In the genomic region with DNA sequence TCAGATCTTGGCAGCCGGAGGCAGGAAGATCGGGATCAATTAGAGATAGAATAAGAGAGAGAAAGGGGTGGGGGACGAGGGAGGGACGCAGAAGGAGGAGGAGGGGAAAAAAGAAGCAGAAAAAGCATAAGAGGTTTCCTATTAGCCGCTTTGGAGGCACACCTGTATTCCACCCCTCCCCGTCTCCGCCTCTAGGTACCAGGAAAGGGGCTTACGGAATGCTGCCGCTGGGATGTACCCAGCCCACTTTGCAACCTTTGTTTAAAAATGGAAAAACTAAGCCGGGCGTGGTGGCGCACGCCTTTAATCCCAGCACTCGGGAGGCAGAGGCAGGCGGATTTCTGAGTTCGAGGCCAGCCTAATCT, we compare ENCODE assay signal across 8 mouse cellular contexts. TPM values are rescaled to one million over a fixed set of nuclear protein-coding genes. Genes with fewer than 3 reads are reported as not detected.
DNase-seq lines count a peak whose midpoint lies in the region; ATAC-seq and TF ChIP-seq lines count a peak whose summit lies in the region.

No protein-coding gene starts in this region.

- ATAC-seq in lung, embryonic 15.5 days (ENCODE audit: borderline replicate concordance, extremely low read depth, low FRiP score, low TSS enrichment), result no peak
- no peak for ATAC-seq in embryonic facial prominence, embryonic 14.5 days (ENCODE audit: low read depth)
- ATAC-seq in intestine, postnatal 0 days, result no peak
- 0 out of 2 replicates have a peak, but pooled peaks have one; percentile 11 for ATAC-seq in neural tube, embryonic 15.5 days (ENCODE audit: low FRiP score)

- H3K27ac ChIP-seq in lung, embryonic 15.5 days, result peak overlapping the region; percentile 93
- H3K27ac ChIP-seq in embryonic facial prominence, embryonic 14.5 days (replicated peaks; ENCODE audit: low read depth, low read length), result peak overlapping the region; percentile 76
- peak overlapping the region; percentile 88 for H3K27ac ChIP-seq in intestine, postnatal 0 days (ENCODE audit: low read depth, low read length)
- peak overlapping the region; percentile 79 for H3K27ac ChIP-seq in neural tube, embryonic 15.5 days (replicated peaks)

- H3K9ac ChIP-seq in lung, embryonic 15.5 days, result peak overlapping the region; percentile 81
- peak overlapping the region; percentile 85 for H3K9ac ChIP-seq in embryonic facial prominence, embryonic 14.5 days (ENCODE audit: low read depth, low read length)
- H3K9ac ChIP-seq in intestine, postnatal 0 days (ENCODE audit: low read depth, low read length), result peak overlapping the region; percentile 75
- peak overlapping the region; percentile 72 for H3K9ac ChIP-seq in neural tube, embryonic 15.5 days (replicated peaks)

- H3K9me3 ChIP-seq in lung, embryonic 15.5 days, result no peaks in the 10 kb centered on the region
- no peaks in the 10 kb centered on the region for H3K9me3 ChIP-seq in embryonic facial prominence, embryonic 14.5 days (ENCODE audit: control insufficient read depth, low read length)
- no peaks in the 10 kb centered on the region for H3K9me3 ChIP-seq in intestine, postnatal 0 days (ENCODE audit: control insufficient read depth)
- no peaks in the 10 kb centered on the region for H3K9me3 ChIP-seq in neural tube, embryonic 15.5 days (replicated peaks)

- DNase-seq in lung, postnatal 25 days (ENCODE audit: low spot score), result no peak
- DNase-seq in embryonic facial prominence, embryonic 14.5 days (ENCODE audit: low spot score), result no peak
- DNase-seq in embryo, embryonic 10 days (ENCODE audit: low spot score), result no peak
- DNase-seq in layer of hippocampus, adult 9-11 months, result no peak
- DNase-seq in thymus, postnatal 4 days, result no peak

- peaks cover 33% of the 10 kb centered on the region for H3K27me3 ChIP-seq in lung, embryonic 15.5 days
- peaks cover 29% of the 10 kb centered on the region for H3K27me3 ChIP-seq in embryonic facial prominence, embryonic 14.5 days (replicated peaks; ENCODE audit: control insufficient read depth, insufficient read depth, low read length)
- peaks cover 12% of the 10 kb centered on the region; the same call in 1 of the 2 replicates for H3K27me3 ChIP-seq in intestine, postnatal 0 days (replicated peaks; ENCODE audit: control insufficient read depth, insufficient read depth, low read length)
- peaks cover 35% of the 10 kb centered on the region for H3K27me3 ChIP-seq in neural tube, embryonic 15.5 days (replicated peaks)

- peak overlapping the region; percentile 81 for H3K4me3 ChIP-seq in lung, embryonic 15.5 days
- H3K4me3 ChIP-seq in embryonic facial prominence, embryonic 14.5 days (ENCODE audit: low read depth, low read length), result peak overlapping the region; percentile 76
- peak overlapping the region; percentile 62 for H3K4me3 ChIP-seq in intestine, postnatal 0 days (ENCODE audit: low read depth, low read length)
- peak overlapping the region; percentile 70 for H3K4me3 ChIP-seq in neural tube, embryonic 15.5 days (replicated peaks)

- no peak for TF ChIP-seq CTCF in intestine, postnatal 0 days (IDR thresholded peaks at IDR 0.05; ENCODE audit: low read depth)

- WGBS in lung, embryonic 15.5 days, result 16% methylated on average over 16 of the region's 16 CpGs
- WGBS in embryonic facial prominence, embryonic 14.5 days, result 21% methylated on average over 16 of the region's 16 CpGs
- WGBS in intestine, postnatal 0 days, result 9% methylated on average over 16 of the region's 16 CpGs
- 26% methylated on average over 16 of the region's 16 CpGs for WGBS in neural tube, embryonic 15.5 days

- H3K4me1 ChIP-seq in lung, embryonic 15.5 days, result peaks cover 34% of the 10 kb centered on the region
- peaks cover 27% of the 10 kb centered on the region for H3K4me1 ChIP-seq in embryonic facial prominence, embryonic 14.5 days (ENCODE audit: control insufficient read depth, insufficient read depth, low read length)
- H3K4me1 ChIP-seq in intestine, postnatal 0 days (replicated peaks; ENCODE audit: control insufficient read depth, insufficient read depth, low read length), result peaks cover 18% of the 10 kb centered on the region
- peaks cover 43% of the 10 kb centered on the region for H3K4me1 ChIP-seq in neural tube, embryonic 15.5 days

- H3K36me3 ChIP-seq in lung, embryonic 15.5 days, result peaks cover 15% of the 10 kb centered on the region; the same call in 1 of the 2 replicates
- H3K36me3 ChIP-seq in embryonic facial prominence, embryonic 14.5 days (ENCODE audit: control insufficient read depth, insufficient read depth, low read length), result peaks cover 14% of the 10 kb centered on the region
- H3K36me3 ChIP-seq in intestine, postnatal 0 days (ENCODE audit: control insufficient read depth, insufficient read depth), result peaks cover 12% of the 10 kb centered on the region; the same call in 1 of the 2 replicates
- peaks cover 16% of the 10 kb centered on the region for H3K36me3 ChIP-seq in neural tube, embryonic 15.5 days

- peak overlapping the region; percentile 91 for H3K4me2 ChIP-seq in lung, embryonic 15.5 days
- peak overlapping the region; percentile 85 for H3K4me2 ChIP-seq in embryonic facial prominence, embryonic 14.5 days (ENCODE audit: low read depth, low read length)
- peak overlapping the region; percentile 89 for H3K4me2 ChIP-seq in intestine, postnatal 0 days (replicated peaks; ENCODE audit: low read depth)
- H3K4me2 ChIP-seq in neural tube, embryonic 15.5 days, result peak overlapping the region; percentile 87

RNA-seq across cellular contexts. Expression of gene Zfp296, which starts 3.3 kb away (rescaled TPM):
- 0.50 and 0.54 TPM in 2 replicates for polyA plus RNA-seq in lung, embryonic 15.5 days (2015; fragmentation: Nextera tagmentation; extraction: Ambion mirVana)
- 0.48 and 1.2 TPM in 2 replicates for polyA plus RNA-seq in embryonic facial prominence, embryonic 14.5 days (2014; fragmentation: Nextera tagmentation; extraction: Ambion mirVana)
- polyA plus RNA-seq in intestine, postnatal 0 days (2015; fragmentation: Nextera tagmentation; extraction: Ambion mirVana), result 0.14 TPM in 1 of 2 replicates, not detected in the other
- 0.23 and 0.61 TPM in 2 replicates for polyA plus RNA-seq in neural tube, embryonic 15.5 days (2015; fragmentation: Nextera tagmentation; extraction: Ambion mirVana)

RNA-seq across cellular contexts. Expression of gene Gemin7, which starts 3.6 kb away (rescaled TPM):
- polyA plus RNA-seq in lung, embryonic 15.5 days (2015; fragmentation: Nextera tagmentation; extraction: Ambion mirVana), result 164 and 183 TPM in 2 replicates
- 142 and 151 TPM in 2 replicates for polyA plus RNA-seq in embryonic facial prominence, embryonic 14.5 days (2014; fragmentation: Nextera tagmentation; extraction: Ambion mirVana)
- polyA plus RNA-seq in intestine, postnatal 0 days (2015; fragmentation: Nextera tagmentation; extraction: Ambion mirVana), result 99.5 and 102 TPM in 2 replicates
- polyA plus RNA-seq in neural tube, embryonic 15.5 days (2015; fragmentation: Nextera tagmentation; extraction: Ambion mirVana), result 145 and 154 TPM in 2 replicates

RNA-seq across cellular contexts. Expression of gene Ppp1r37, which starts 10.9 kb away (rescaled TPM):
- 23.8 and 24.8 TPM in 2 replicates for polyA plus RNA-seq in lung, embryonic 15.5 days (2015; fragmentation: Nextera tagmentation; extraction: Ambion mirVana)
- 4.9 and 5.7 TPM in 2 replicates for polyA plus RNA-seq in embryonic facial prominence, embryonic 14.5 days (2014; fragmentation: Nextera tagmentation; extraction: Ambion mirVana)
- polyA plus RNA-seq in intestine, postnatal 0 days (2015; fragmentation: Nextera tagmentation; extraction: Ambion mirVana), result 13.9 and 15.0 TPM in 2 replicates
- polyA plus RNA-seq in neural tube, embryonic 15.5 days (2015; fragmentation: Nextera tagmentation; extraction: Ambion mirVana), result 41.0 and 42.3 TPM in 2 replicates

RNA-seq across cellular contexts. Expression of gene Clasrp, which starts 30.5 kb away (rescaled TPM):
- 46.4 and 51.4 TPM in 2 replicates for polyA plus RNA-seq in lung, embryonic 15.5 days (2015; fragmentation: Nextera tagmentation; extraction: Ambion mirVana)
- 36.0 and 47.5 TPM in 2 replicates for polyA plus RNA-seq in embryonic facial prominence, embryonic 14.5 days (2014; fragmentation: Nextera tagmentation; extraction: Ambion mirVana)
- 14.8 and 16.9 TPM in 2 replicates for polyA plus RNA-seq in intestine, postnatal 0 days (2015; fragmentation: Nextera tagmentation; extraction: Ambion mirVana)
- 51.0 and 61.5 TPM in 2 replicates for polyA plus RNA-seq in neural tube, embryonic 15.5 days (2015; fragmentation: Nextera tagmentation; extraction: Ambion mirVana)

RNA-seq across cellular contexts. Expression of gene Relb, which starts 55.5 kb away (rescaled TPM):
- polyA plus RNA-seq in lung, embryonic 15.5 days (2015; fragmentation: Nextera tagmentation; extraction: Ambion mirVana), result 6.8 and 8.8 TPM in 2 replicates
- 9.9 and 11.5 TPM in 2 replicates for polyA plus RNA-seq in embryonic facial prominence, embryonic 14.5 days (2014; fragmentation: Nextera tagmentation; extraction: Ambion mirVana)
- 10.5 and 10.6 TPM in 2 replicates for polyA plus RNA-seq in intestine, postnatal 0 days (2015; fragmentation: Nextera tagmentation; extraction: Ambion mirVana)
- polyA plus RNA-seq in neural tube, embryonic 15.5 days (2015; fragmentation: Nextera tagmentation; extraction: Ambion mirVana), result 9.6 and 12.8 TPM in 2 replicates
